Mouse (Mus musculus): Measurements from ENCODE around the gene Nadk.

Gene Nadk

GRCm38 (mm10) chr4:155561661-155562442 lies at the start of gene Nadk:
Gene Nadk, plus strand, starts transcription at chr4:155562378.
- peak; percentile 69 to 81 for DNase-seq (ENCODE audit: low read depth in 1 of 2, low spot score in 2 of 2)

- DNase-seq (ENCODE audit: low read depth in 1 of 2, low spot score in 2 of 2) = no peak
Measured at GRCm38 (mm10) chr4:155514810-155515209, 47.4 kb upstream of the Nadk start.

GRCm38 (mm10) chr4:155517948-155518517 lies 44.1 kb upstream of the Nadk start:
- DNase-seq (ENCODE audit: low read depth in 1 of 2, low spot score in 2 of 2) = no peak

- DNase-seq (ENCODE audit: low read depth in 1 of 2, low spot score in 2 of 2) = no peak
Measured at GRCm38 (mm10) chr4:155522327-155522726, 39.9 kb upstream of the Nadk start.

- no peak for DNase-seq (ENCODE audit: low read depth in 1 of 2, low spot score in 2 of 2)
Measured at GRCm38 (mm10) chr4:155525751-155526150, 36.4 kb upstream of the Nadk start.

- peak in 1 of 2 experiments; percentile 2 for DNase-seq (ENCODE audit: low read depth in 1 of 2, low spot score in 2 of 2)
Measured at GRCm38 (mm10) chr4:155529294-155529693, 32.9 kb upstream of the Nadk start.

GRCm38 (mm10) chr4:155549993-155550392 lies 12.2 kb upstream of the Nadk start:
- DNase-seq (ENCODE audit: low read depth in 1 of 2, low spot score in 2 of 2) = no peak

- no peak for DNase-seq (ENCODE audit: low read depth in 1 of 2, low spot score in 2 of 2)
Measured at GRCm38 (mm10) chr4:155550446-155550845, 11.7 kb upstream of the Nadk start.

GRCm38 (mm10) chr4:155551073-155551472 lies 11.1 kb upstream of the Nadk start:
- DNase-seq (ENCODE audit: low read depth in 1 of 2, low spot score in 2 of 2) = no peak

GRCm38 (mm10) chr4:155552917-155553532 lies 9.2 kb upstream of the Nadk start:
- no peak for DNase-seq (ENCODE audit: low read depth in 1 of 2, low spot score in 2 of 2)

GRCm38 (mm10) chr4:155554880-155555279 lies 7.3 kb upstream of the Nadk start:
- no peak for DNase-seq (ENCODE audit: low read depth in 1 of 2, low spot score in 2 of 2)

- no peak for DNase-seq (ENCODE audit: low read depth in 1 of 2, low spot score in 2 of 2)
Measured at GRCm38 (mm10) chr4:155555464-155555863, 6.7 kb upstream of the Nadk start.

GRCm38 (mm10) chr4:155559454-155559853 lies 2.7 kb upstream of the Nadk start:
- DNase-seq (ENCODE audit: low read depth in 1 of 2, low spot score in 2 of 2) = no peak

- no peak for DNase-seq (ENCODE audit: low read depth in 1 of 2, low spot score in 2 of 2)
Measured at GRCm38 (mm10) chr4:155560932-155561331, 1.2 kb upstream of the Nadk start.

GRCm38 (mm10) chr4:155562725-155563399 lies 684 bp downstream of the Nadk start:
- peak in 1 of 2 experiments; percentile 36 for DNase-seq (ENCODE audit: low read depth in 1 of 2, low spot score in 2 of 2)

GRCm38 (mm10) chr4:155563400-155564231 lies 1.4 kb downstream of the Nadk start:
- peak; percentile 91 to 97 for DNase-seq (ENCODE audit: low read depth in 1 of 2, low spot score in 2 of 2)

GRCm38 (mm10) chr4:155564315-155565069 lies 2.3 kb downstream of the Nadk start:
- DNase-seq (ENCODE audit: low read depth in 1 of 2, low spot score in 2 of 2) = no peak

GRCm38 (mm10) chr4:155566555-155566954 lies 4.4 kb downstream of the Nadk start:
- no peak for DNase-seq (ENCODE audit: low read depth in 1 of 2, low spot score in 2 of 2)

GRCm38 (mm10) chr4:155568170-155568569 lies 6.0 kb downstream of the Nadk start:
- DNase-seq (ENCODE audit: low read depth in 1 of 2, low spot score in 2 of 2) = no peak
